Mouse (Mus musculus) stomach, embryonic 14.5 days (tissue): ENCODE results near the gene Sart1. TPM values are rescaled to one million over a fixed set of nuclear protein-coding genes. Genes with fewer than 3 reads are reported as not detected.
"Not testable (repeated sequence)": the region's sequence is repeated elsewhere in the genome, so short reads cannot be mapped to it uniquely, and the experiment has no call there.

Experiments used
- ATAC-seq: fragments of 200-750 bp; cut with Nextera tagmentation; 2 replicates; pipeline ENCODE4 v1.8.0; 2017; ENCODE audit warnings: low read depth, moderate TSS enrichment; ENCODE audit not compliant: insufficient number of reproducible peaks, insufficient read depth, low FRiP score
- H3K27ac ChIP-seq: fragments of 300-500 bp; sonication (generic); 2 replicates; pipeline ENCODE4 v1.5.1; 2014; ENCODE audit warnings: mild to moderate bottlenecking, low read length, moderate library complexity, mixed read lengths
- H3K27me3 ChIP-seq: fragments of 300-500 bp; sonication (generic); 2 replicates; pipeline ENCODE4 v1.6.1; 2014; ENCODE audit warnings: low read length, control low read depth, mixed read lengths; ENCODE audit not compliant: control insufficient read depth, insufficient read depth
- H3K36me3 ChIP-seq: fragments of 300-500 bp; sonication (generic); 2 replicates; pipeline ENCODE4 v1.6.1; 2014; ENCODE audit warnings: mild to moderate bottlenecking, control low read depth, low read length, moderate library complexity, mixed read lengths; ENCODE audit not compliant: control insufficient read depth, insufficient read depth
- H3K4me1 ChIP-seq: fragments of 300-500 bp; sonication (generic); 2 replicates; pipeline ENCODE4 v1.6.1; 2014; ENCODE audit warnings: low read length, control low read depth, mixed read lengths; ENCODE audit not compliant: control insufficient read depth, insufficient read depth
- H3K4me2 ChIP-seq: fragments of 300-500 bp; sonication (generic); replicated peaks from 2 replicates; pipeline ENCODE4 v1.6.1; 2014; ENCODE audit warnings: low read depth, low read length, control low read depth
- H3K4me3 ChIP-seq: fragments of 300-500 bp; sonication (generic); 2 replicates; pipeline ENCODE4 v1.5.1; 2014; ENCODE audit warnings: low read depth, low read length, control low read depth
- H3K9ac ChIP-seq: fragments of 300-500 bp; sonication (generic); replicated peaks from 2 replicates; pipeline ENCODE4 v1.6.1; 2014; ENCODE audit warnings: low read depth, mild to moderate bottlenecking, control low read depth, low read length, moderate library complexity, mixed read lengths
- H3K9me3 ChIP-seq: fragments of 300-500 bp; sonication (generic); 2 replicates; pipeline ENCODE4 v1.6.1; 2016; ENCODE audit warnings: low read depth, low read length, control low read depth; ENCODE audit not compliant: control insufficient read depth
- WGBS: fragments of 180-500 bp; shearing (Covaris S2); extraction: QIAGEN DNeasy Blood & Tissue Kit; methylation state at CpG from one replicate; pipeline ENCODE4 v1.1.7; 2014; 5-methylcytosine and 5-hydroxymethylcytosine counted together
- polyA plus RNA-seq: library from polyadenylated mRNA; unstranded; fragments of >200 nt; fragmentation: Nextera tagmentation; extraction: Ambion mirVana; gene quantifications from 2 replicates; pipeline ENCODE4 v1.2.1, GENCODE M21; 2014

Sart1 gene
- polyA plus RNA-seq, 1 experiment from 2014 or later, result 56.3 TPM

GRCm38 (mm10) chr19:5409068-5409467, 20.6 kb upstream of the Sart1 start:
- no peak overlapping the region for H3K27ac ChIP-seq
- no peak overlapping the region for H3K4me3 ChIP-seq
- H3K4me1 ChIP-seq, result peaks cover 8% of the 10 kb centered on the region; the same call in 1 of the 2 replicates
- 0 out of 2 replicates have a peak, but pooled peaks cover 2% of the 10 kb centered on the region for H3K36me3 ChIP-seq
- ATAC-seq, result no peak
- no peak overlapping the region for H3K4me2 ChIP-seq
- no peaks in the 10 kb centered on the region for H3K27me3 ChIP-seq
- H3K9ac ChIP-seq, result no peak overlapping the region
- WGBS, result 60% methylated on average over 5 of the region's 5 CpGs
- H3K9me3 ChIP-seq, result no peaks in the 10 kb centered on the region

- no peak overlapping the region for H3K4me2 ChIP-seq
These were observed 19.8 kb upstream of the Sart1 start for GRCm38 (mm10) chr19:5408057-5409001.

DNA sequence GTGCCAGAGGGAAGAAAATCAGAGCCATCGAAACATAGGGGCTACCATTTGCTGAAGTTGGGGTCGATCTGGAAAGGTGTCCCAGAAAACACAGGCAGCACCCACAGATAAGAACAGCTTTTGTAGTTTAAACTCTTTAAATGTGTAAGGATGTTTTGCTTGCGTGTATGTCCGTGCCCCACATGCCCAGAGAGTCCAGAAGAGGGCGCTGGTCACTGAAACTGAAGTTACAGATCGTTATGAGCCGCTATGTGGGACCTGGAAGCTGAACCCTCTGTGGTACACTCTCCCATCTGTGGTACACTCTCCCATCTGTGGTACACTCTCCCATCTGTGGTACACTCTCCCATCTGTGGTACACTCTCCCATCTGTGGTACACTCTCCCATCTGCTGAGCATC, 18.6 kb upstream of the Sart1 start:
- peak overlapping the region; percentile 65; the same call in 1 of the 2 replicates for H3K9ac ChIP-seq
- no peaks in the 10 kb centered on the region for H3K9me3 ChIP-seq
- ATAC-seq, result peak; percentile 7; the same call in 1 of the 2 replicates
- 10% methylated on average over 7 of the region's 7 CpGs for WGBS
- peaks cover 8% of the 10 kb centered on the region; the same call in 1 of the 2 replicates for H3K4me1 ChIP-seq
- H3K4me3 ChIP-seq, result peak overlapping the region; percentile 49
- H3K4me2 ChIP-seq, result peak overlapping the region; percentile 76
- peak overlapping the region; percentile 80 for H3K27ac ChIP-seq
- 0 out of 2 replicates have a peak, but pooled peaks cover 2% of the 10 kb centered on the region for H3K36me3 ChIP-seq
- no peaks in the 10 kb centered on the region for H3K27me3 ChIP-seq

More at GRCm38 (mm10) chr19:5408057-5409001, 19.8 kb upstream of the Sart1 start:
- Histone ChIP-seq H3K9ac (no peak overlapping the region), H3K4me3 (no peak overlapping the region), H3K27ac (no peak overlapping the region), H3K4me1 (peaks cover 8% of the 10 kb centered on the region; the same call in 1 of the 2 replicates), H3K27me3 (no peaks in the 10 kb centered on the region), H3K36me3 (0 out of 2 replicates have a peak, but pooled peaks cover 2% of the 10 kb centered on the region), H3K9me3 (no peaks in the 10 kb centered on the region)
- WGBS, result 90% methylated on average over 13 of the region's 13 CpGs
- ATAC-seq, result no peak

GRCm38 (mm10) chr19:5406531-5407126, 18.1 kb upstream of the Sart1 start:
- H3K27me3 ChIP-seq, H3K4me1 ChIP-seq, H3K36me3 ChIP-seq, H3K9me3 ChIP-seq: not testable (repeated sequence)
- Histone ChIP-seq H3K27ac (peak overlapping the region; percentile 80), H3K4me2 (peak overlapping the region; percentile 76), H3K4me3 (peak overlapping the region; percentile 49), H3K9ac (peak overlapping the region; percentile 65; the same call in 1 of the 2 replicates)
- WGBS, result 9% methylated on average over 20 of the region's 25 CpGs
- peak; percentile 79 for ATAC-seq

DNA sequence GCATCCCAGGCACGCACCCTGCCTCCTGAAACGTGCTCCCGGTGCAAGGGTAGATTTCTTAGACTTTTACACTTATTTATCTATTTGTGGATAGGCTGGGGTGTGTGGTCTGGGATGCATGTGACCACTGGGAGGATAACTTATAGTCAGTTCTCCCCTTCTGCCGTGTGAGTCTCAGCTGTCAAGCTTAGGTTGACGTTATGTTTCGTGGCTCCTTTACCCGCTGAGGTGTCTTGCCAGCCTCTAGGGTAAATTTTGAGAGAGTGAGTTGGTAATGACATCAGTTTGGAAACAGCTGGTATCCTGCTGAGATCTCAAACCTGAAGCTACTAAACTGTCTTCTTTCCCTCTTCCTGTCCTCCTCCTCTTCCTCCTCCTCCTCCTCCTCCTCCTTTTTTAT, 17.4 kb upstream of the Sart1 start:
- Histone ChIP-seq H3K9me3 (no peaks in the 10 kb centered on the region), H3K4me3 (peak overlapping the region; percentile 29), H3K9ac (0 out of 2 replicates have a peak overlapping the region, but pooled peaks have one; percentile 18), H3K4me1 (peaks cover 8% of the 10 kb centered on the region; the same call in 1 of the 2 replicates), H3K4me2 (peak overlapping the region; percentile 51), H3K27ac (peak overlapping the region; percentile 33; the same call in 1 of the 2 replicates), H3K36me3 (0 out of 2 replicates have a peak, but pooled peaks cover 2% of the 10 kb centered on the region), H3K27me3 (no peaks in the 10 kb centered on the region)
- ATAC-seq, result no peak
- WGBS, result 18% methylated on average over 7 of the region's 7 CpGs

GRCm38 (mm10) chr19:5402293-5402692, 13.8 kb upstream of the Sart1 start, which contains the start of gene Tsga10ip:
Gene Tsga10ip (minus strand): TSS chr19:5402526.
- H3K4me3 ChIP-seq, result no peak within 1 kb of the TSS
- no peaks in the 10 kb centered on the region for H3K27me3 ChIP-seq
- H3K27ac ChIP-seq, result no peak within 1 kb of the TSS
- H3K9me3 ChIP-seq, result no peaks in the 10 kb centered on the region
- H3K36me3 ChIP-seq, result no peaks in the 10 kb centered on the region
- H3K9ac ChIP-seq, result no peak within 1 kb of the TSS
- no peak within 1 kb of the TSS for H3K4me2 ChIP-seq
- no peak for ATAC-seq
- WGBS, result 73% methylated on average over 8 of the region's 8 CpGs
- peaks cover 5% of the 10 kb centered on the region; the same call in 1 of the 2 replicates for H3K4me1 ChIP-seq

- not testable (repeated sequence) for H3K4me3 ChIP-seq, H3K36me3 ChIP-seq, H3K4me1 ChIP-seq, H3K9me3 ChIP-seq, H3K27me3 ChIP-seq, H3K27ac ChIP-seq, H3K9ac ChIP-seq, H3K4me2 ChIP-seq, ATAC-seq
- WGBS, result 70% methylated on average over 4 of the region's 4 CpGs
These were observed 12.6 kb upstream of the Sart1 start for GRCm38 (mm10) chr19:5401073-5401472.

- H3K27me3 ChIP-seq, result no peaks in the 10 kb centered on the region
- 64% methylated on average over 4 of the region's 4 CpGs for WGBS
- H3K27ac ChIP-seq, result no peak overlapping the region
- no peaks in the 10 kb centered on the region for H3K9me3 ChIP-seq
- H3K4me3 ChIP-seq, result no peak overlapping the region
- H3K4me2 ChIP-seq, result no peak overlapping the region
- H3K36me3 ChIP-seq, result no peaks in the 10 kb centered on the region
- no peak overlapping the region for H3K9ac ChIP-seq
- peaks cover 2% of the 10 kb centered on the region; the same call in 1 of the 2 replicates for H3K4me1 ChIP-seq
- ATAC-seq, result no peak
These were observed 6.9 kb upstream of the Sart1 start for GRCm38 (mm10) chr19:5395371-5395770.
